In genomic region chr13:21753524-21754285, GRCm38 (mm10) we compare ENCODE assay signal across 7 mouse cellular contexts. TPM values are rescaled to one million over a fixed set of nuclear protein-coding genes. Genes with fewer than 3 reads are reported as not detected.
DNase-seq lines count a peak whose midpoint lies in the region; ATAC-seq lines count a peak whose summit lies in the region.
"Not testable (repeated sequence)": the region's sequence is repeated elsewhere in the genome, so short reads cannot be mapped to it uniquely, and the experiment has no call there.

Gene Hist1h2ak, minus strand, starts transcription at chr13:21753827.
Gene Hist1h2bn, plus strand, starts transcription at chr13:21754123.

- H3K4me2 ChIP-seq in embryonic facial prominence, embryonic 12.5 days (replicated peaks), result peak within 1 kb of the TSS; percentile 69
- H3K4me2 ChIP-seq in midbrain, embryonic 12.5 days (replicated peaks), result peak within 1 kb of the TSS; percentile 71

- peaks cover 16% of the 10 kb centered on the region for H3K4me1 ChIP-seq in embryonic facial prominence, embryonic 12.5 days
- H3K4me1 ChIP-seq in limb, embryonic 10.5 days, result peaks cover 24% of the 10 kb centered on the region
- peaks cover 21% of the 10 kb centered on the region for H3K4me1 ChIP-seq in midbrain, embryonic 12.5 days

- DNase-seq in adrenal gland, postnatal 25 days, result peak; percentile 18
- DNase-seq in heart, adult 18-20 months, result peak; percentile 75 to 84
- DNase-seq in kidney, adult 18-20 months, result peak; percentile 15
- DNase-seq in limb, embryonic 10.5 days (ENCODE audit: low spot score), result peak; percentile 80
- DNase-seq in skeletal muscle tissue, adult 2 months (ENCODE audit: low read depth, low spot score), result peak; percentile 90

- peak; percentile 96 for ATAC-seq in embryonic facial prominence, embryonic 12.5 days (ENCODE audit: insufficient number of reproducible peaks, insufficient read depth, low FRiP score, low TSS enrichment)
- ATAC-seq in midbrain, embryonic 12.5 days (ENCODE audit: low FRiP score, low read depth), result peak; percentile 93

- peak within 1 kb of the TSS; percentile 96 for H3K27ac ChIP-seq in embryonic facial prominence, embryonic 12.5 days
- H3K27ac ChIP-seq in limb, embryonic 10.5 days, result peak within 1 kb of the TSS; percentile 92
- H3K27ac ChIP-seq in midbrain, embryonic 12.5 days (replicated peaks), result peak within 1 kb of the TSS; percentile 95

- peak within 1 kb of the TSS; percentile 66 for H3K9ac ChIP-seq in embryonic facial prominence, embryonic 12.5 days
- peak within 1 kb of the TSS; percentile 60 for H3K9ac ChIP-seq in midbrain, embryonic 12.5 days (replicated peaks)

- peak within 1 kb of the TSS; percentile 46 for H3K4me3 ChIP-seq in embryonic facial prominence, embryonic 12.5 days
- peak within 1 kb of the TSS; percentile 55 for H3K4me3 ChIP-seq in limb, embryonic 10.5 days
- peak within 1 kb of the TSS; percentile 47 for H3K4me3 ChIP-seq in midbrain, embryonic 12.5 days

- WGBS in embryonic facial prominence, embryonic 12.5 days, result under 1% methylated on average over 26 of the region's 50 CpGs
- WGBS in limb, embryonic 10.5 days, result 0% methylated on average over 49 of the region's 50 CpGs
- WGBS in midbrain, embryonic 12.5 days, result 0% methylated on average over 44 of the region's 50 CpGs

- H3K36me3 ChIP-seq in embryonic facial prominence, embryonic 12.5 days; limb, embryonic 10.5 days; midbrain, embryonic 12.5 days: not testable (repeated sequence)

- H3K27me3 ChIP-seq in embryonic facial prominence, embryonic 12.5 days; limb, embryonic 10.5 days (ENCODE audit: low read depth, poor library complexity, severe bottlenecking); midbrain, embryonic 12.5 days: not testable (repeated sequence)

- H3K9me3 ChIP-seq in embryonic facial prominence, embryonic 12.5 days; limb, embryonic 10.5 days (replicated peaks); midbrain, embryonic 12.5 days: not testable (repeated sequence)

RNA-seq across cellular contexts. Expression of gene Hist1h2ak, which starts in this region (rescaled TPM):
- 28.8 and 39.5 TPM in 2 replicates for total RNA-seq in adrenal gland, postnatal 25 days (2021)
- 37.1 and 46.3 TPM in 2 replicates for polyA plus RNA-seq in embryonic facial prominence, embryonic 12.5 days (2016; fragmentation: Nextera tagmentation; extraction: Ambion mirVana)
- total RNA-seq in heart, adult 18-20 months (2021), result 1 to 10 TPM; 2.5 to 4.6 TPM
- polyA plus RNA-seq in limb, embryonic 10.5 days (2016; fragmentation: Nextera tagmentation; extraction: Ambion mirVana), result 14.3 and 19.6 TPM in 2 replicates
- 26.9 and 43.2 TPM in 2 replicates for polyA plus RNA-seq in midbrain, embryonic 12.5 days (2016; fragmentation: Nextera tagmentation; extraction: Ambion mirVana)

RNA-seq across cellular contexts. Expression of gene Hist1h2bn, which starts in this region (rescaled TPM):
- total RNA-seq in adrenal gland, postnatal 25 days (2021), result 52.6 and 54.5 TPM in 2 replicates
- polyA plus RNA-seq in embryonic facial prominence, embryonic 12.5 days (2016; fragmentation: Nextera tagmentation; extraction: Ambion mirVana), result 4.1 and 4.3 TPM in 2 replicates
- total RNA-seq in heart, adult 18-20 months (2021), result 1 to 10 TPM; 4.3 to 4.8 TPM
- polyA plus RNA-seq in limb, embryonic 10.5 days (2016; fragmentation: Nextera tagmentation; extraction: Ambion mirVana), result 1.4 and 3.8 TPM in 2 replicates
- polyA plus RNA-seq in midbrain, embryonic 12.5 days (2016; fragmentation: Nextera tagmentation; extraction: Ambion mirVana), result 3.9 and 6.3 TPM in 2 replicates

Comparison
In these comparisons a context has a peak if more than half of its experiments do, and no peak if none do; other contexts are left out.
1. Peak in every context shown above with its lines: DNase-seq, ATAC-seq, H3K4me3 ChIP-seq and H3K27ac ChIP-seq.
2. DNase-seq: peak in every context shown above with its lines; median percentile 90 in skeletal muscle tissue, adult 2 months; 80 in limb, embryonic 10.5 days; 80 in heart, adult 18-20 months; 18 in adrenal gland, postnatal 25 days; 15 in kidney, adult 18-20 months.